ENCODE assay signal across 10 mouse cellular contexts in genomic region chr1:172300247-172300646, GRCm38 (mm10). TPM values are rescaled to one million over a fixed set of nuclear protein-coding genes. Genes with fewer than 3 reads are reported as not detected.
A peak's percentile ranks its signal among the peaks of the same experiment; 100 is the strongest.
DNase-seq lines count a peak whose midpoint lies in the region; TF ChIP-seq lines count a peak whose summit lies in the region.
"Had no signal": no experiment of that assay in that cellular context is flagged by ENCODE, and none has a peak within 500 bp of the region (broad histone marks: within the 10 kb centered on the region; RNA-seq: fewer than 3 reads in every experiment).

No protein-coding gene starts in this region.

- peak; percentile 32 for DNase-seq in cerebellum, adult 11-12 months
- no peak for DNase-seq in cerebellum, adult 9-10 months
- DNase-seq in left cerebral cortex, adult 2 months (ENCODE audit: extremely low spot score in 1 of 2, low spot score in 2 of 2) = no peak
- no peak for DNase-seq in left cerebral cortex, postnatal 14 days (ENCODE audit: low spot score in 2 of 2)
- DNase-seq in heart, adult 8-10 months (ENCODE audit: low spot score) = peak; percentile 52
- DNase-seq in left cerebral cortex, adult 9 months (ENCODE audit: low spot score in 2 of 2) = no peak
- DNase-seq in natural killer cell, adult 2 months (ENCODE audit: low spot score in 2 of 2) = no peak
- DNase-seq: cerebellum, postnatal 14 days had no signal

- peak; percentile 35 for TF ChIP-seq CTCF in left cerebral cortex, adult 2 months (IDR thresholded peaks at IDR 0.05)
- TF ChIP-seq CTCF in olfactory bulb, adult 2 months (IDR thresholded peaks at IDR 0.05; ENCODE audit: insufficient read depth, low read depth, low read length) = no peak

- no peak for TF ChIP-seq POLR2A in olfactory bulb, adult 2 months (IDR thresholded peaks at IDR 0.05; ENCODE audit: insufficient read depth, low read depth, low read length)

- intact Hi-C loops in left cerebral cortex, adult 2 months (cut with DNase I) = no loop called here
- intact Hi-C loops in left cerebral cortex, postnatal 14 days (cut with DNase I) = no loop called here

- peaks cover 47% of the 10 kb centered on the region for H3K4me1 ChIP-seq in olfactory bulb, adult 2 months (ENCODE audit: control insufficient read depth, insufficient read depth, low read length)

- peak overlapping the region; percentile 78 for H3K27ac ChIP-seq in left cerebral cortex, adult 2 months
- peak overlapping the region; percentile 78 for H3K27ac ChIP-seq in olfactory bulb, adult 2 months (ENCODE audit: insufficient read depth, low read depth, low read length)

- 71% methylated on average over 5 of the region's 5 CpGs for WGBS in olfactory bulb, adult 2 months

- H3K4me3 ChIP-seq in left cerebral cortex, adult 2 months = no peak overlapping the region
- H3K4me3 ChIP-seq in olfactory bulb, adult 2 months (ENCODE audit: insufficient read depth, low read depth, low read length) = no peak overlapping the region

RNA-seq across cellular contexts. Expression of gene Atp1a2, which starts 2.4 kb away (rescaled TPM):
- 100 to 1,000 TPM; 628 to 676 TPM for total RNA-seq in left cerebral cortex, adult 2 months (2021)
- 100 to 1,000 TPM; 571 to 592 TPM for total RNA-seq in left cerebral cortex, postnatal 14 days (2021)
- total RNA-seq in heart, adult 8-10 months (2022) = 100 to 1,000 TPM; 457 to 541 (median 497) TPM
- polyA plus RNA-seq in olfactory bulb, adult 2 months (2012; ENCODE audit: insufficient read depth, insufficient read length, low replicate concordance, missing spikeins) = 130 and 318 TPM in 2 replicates

RNA-seq across cellular contexts. Expression of gene Kcnj9, which starts 28.9 kb away (rescaled TPM):
- total RNA-seq in left cerebral cortex, adult 2 months (2021) = 100 to 1,000 TPM; 137 to 138 TPM
- total RNA-seq in left cerebral cortex, postnatal 14 days (2021) = 100 to 1,000 TPM; 119 to 130 TPM
- total RNA-seq in heart, adult 8-10 months (2022) = not detected
- polyA plus RNA-seq in olfactory bulb, adult 2 months (2012; ENCODE audit: insufficient read depth, insufficient read length, low replicate concordance, missing spikeins) = not detected in 2 replicates

RNA-seq across cellular contexts. Expression of gene Igsf8, which starts 38.8 kb away (rescaled TPM):
- total RNA-seq in left cerebral cortex, adult 2 months (2021) = 100 to 1,000 TPM; 257 to 260 TPM
- total RNA-seq in left cerebral cortex, postnatal 14 days (2021) = 100 to 1,000 TPM; 231 to 244 TPM
- 10 to 100 TPM in 3 of 4 experiments, 1 to 10 TPM in 1; 9.8 to 12.2 (median 11.5) TPM for total RNA-seq in heart, adult 8-10 months (2022)
- polyA plus RNA-seq in olfactory bulb, adult 2 months (2012; ENCODE audit: insufficient read depth, insufficient read length, low replicate concordance, missing spikeins) = not detected in 2 replicates

RNA-seq across cellular contexts. Expression of gene Kcnj10, which starts 40.8 kb away (rescaled TPM):
- 100 to 1,000 TPM in 1 of 2 experiments, 10 to 100 TPM in 1; 86.5 to 108 TPM for total RNA-seq in left cerebral cortex, adult 2 months (2021)
- 10 to 100 TPM; 79.5 to 84.5 TPM for total RNA-seq in left cerebral cortex, postnatal 14 days (2021)
- total RNA-seq in heart, adult 8-10 months (2022) = under 1 TPM; 0.11 to 0.23 (median 0.16) TPM
- 93.5 and 169 TPM in 2 replicates for polyA plus RNA-seq in olfactory bulb, adult 2 months (2012; ENCODE audit: insufficient read depth, insufficient read length, low replicate concordance, missing spikeins)

RNA-seq across cellular contexts. Expression of gene Atp1a4, which starts 42.0 kb away (rescaled TPM):
- total RNA-seq in left cerebral cortex, adult 2 months (2021) = not detected
- not detected for total RNA-seq in left cerebral cortex, postnatal 14 days (2021)
- total RNA-seq in heart, adult 8-10 months (2022) = not detected
- not detected in 2 replicates for polyA plus RNA-seq in olfactory bulb, adult 2 months (2012; ENCODE audit: insufficient read depth, insufficient read length, low replicate concordance, missing spikeins)
- polyA plus RNA-seq: intestine, postnatal 0 days had no signal

Comparison
In these comparisons a context has a peak if more than half of its experiments do, and no peak if none do; other contexts are left out.
1. DNase-seq: peak in cerebellum, adult 11-12 months (single experiment) and heart, adult 8-10 months (single experiment); none in cerebellum, adult 9-10 months (single experiment), left cerebral cortex, adult 2 months (0 of 2), left cerebral cortex, postnatal 14 days (0 of 2), left cerebral cortex, adult 9 months (0 of 2) and natural killer cell, adult 2 months (0 of 2).
2. RNA of gene Kcnj9, which starts 28.9 kb away (total RNA-seq): 137 to 138 TPM in left cerebral cortex, adult 2 months and 119 to 130 TPM in left cerebral cortex, postnatal 14 days; not detected in heart, adult 8-10 months; every median in the first group is over 100 times any median in the second.
3. RNA of gene Igsf8, which starts 38.8 kb away (total RNA-seq): 257 to 260 TPM in left cerebral cortex, adult 2 months and 231 to 244 TPM in left cerebral cortex, postnatal 14 days; 9.8 to 12.2 TPM in heart, adult 8-10 months; every median in the first group is over 10 times any median in the second.